Mouse (Mus musculus) ovary, postnatal 14 days (tissue): ENCODE measurements around the gene Pdia5.

Experiments
- DNase-seq: peaks from one replicate; pipeline ENCODE4 v3.0.0; 2022; ENCODE audit warnings: low spot score

The Pdia5 gene

DNA sequence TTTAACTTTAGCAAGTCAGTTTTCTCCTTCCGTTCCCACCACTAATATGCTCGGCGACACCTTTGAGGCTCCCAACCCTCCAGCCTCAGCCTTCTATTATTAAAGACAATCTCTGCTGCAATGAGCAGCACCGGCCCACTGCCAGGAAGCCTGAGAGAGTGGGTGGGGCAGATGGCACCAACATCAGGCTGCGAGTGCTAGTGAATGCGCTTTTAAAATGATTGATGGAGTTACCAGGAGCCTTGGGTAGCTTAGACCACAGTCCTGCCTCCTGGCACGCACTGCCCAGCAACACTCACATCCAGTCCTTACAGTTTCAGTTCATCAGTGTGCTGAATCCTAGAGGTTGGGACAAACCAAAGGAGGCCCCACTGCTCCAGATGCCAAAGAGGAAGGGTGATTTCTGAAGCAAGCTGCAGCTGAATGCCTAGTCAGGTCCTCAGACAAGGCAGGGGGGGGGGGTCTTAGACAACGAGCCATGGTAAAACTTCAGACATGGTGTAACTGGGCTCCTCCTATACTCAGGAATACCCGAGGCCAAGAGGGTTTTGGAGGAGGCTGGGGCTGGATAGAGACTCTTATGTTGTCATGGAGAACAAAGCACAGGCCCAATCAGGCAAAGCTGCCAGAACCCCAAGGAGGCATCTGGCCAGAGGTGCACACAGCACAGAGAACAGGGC lies 49.2 kb downstream of the Pdia5 start:
- no peak for DNase-seq

DNA sequence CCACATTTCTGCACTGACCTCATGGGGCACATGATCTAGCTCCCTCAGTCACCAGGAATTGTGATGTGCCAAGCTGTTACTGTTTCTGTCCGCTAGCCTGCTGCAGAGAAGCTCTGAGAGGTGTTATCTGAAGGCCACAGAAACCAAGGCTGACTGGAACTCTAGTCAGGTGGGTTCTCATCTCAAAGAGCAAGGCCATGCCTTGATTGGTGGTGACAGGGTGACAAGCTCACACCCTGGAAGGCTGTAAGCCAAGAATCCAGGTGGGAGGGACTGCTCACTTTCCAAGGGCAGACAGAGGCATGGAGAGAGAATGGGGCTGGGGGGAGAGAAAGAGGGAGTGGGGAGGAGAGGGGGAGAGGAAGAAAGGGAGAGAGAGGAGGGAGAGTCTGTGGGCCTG lies 51.6 kb downstream of the Pdia5 start:
- DNase-seq: no peak

DNA sequence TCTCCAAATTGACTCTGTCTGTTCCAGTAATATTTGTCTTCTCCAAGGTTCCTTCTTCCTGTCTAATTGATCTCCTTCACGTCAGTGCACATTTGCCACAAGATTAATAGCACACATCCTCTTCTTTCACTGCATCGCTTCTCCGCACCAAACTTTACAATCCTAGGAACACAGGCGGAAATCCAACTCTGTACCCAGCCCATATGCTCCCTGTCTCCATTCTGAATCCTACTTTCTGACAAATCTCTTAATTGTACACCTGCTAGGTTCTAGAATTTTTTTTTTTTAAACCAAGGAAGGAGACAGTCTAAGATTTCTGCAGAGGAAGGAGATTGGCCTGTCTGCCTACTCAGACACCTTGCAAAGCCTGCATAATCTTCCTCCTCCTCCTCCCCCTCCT lies 59.1 kb downstream of the Pdia5 start:
- no peak for DNase-seq

- DNase-seq: no peak
These were observed 65.7 kb downstream of the Pdia5 start for GRCm38 (mm10) chr16:35424926-35425325.

DNA sequence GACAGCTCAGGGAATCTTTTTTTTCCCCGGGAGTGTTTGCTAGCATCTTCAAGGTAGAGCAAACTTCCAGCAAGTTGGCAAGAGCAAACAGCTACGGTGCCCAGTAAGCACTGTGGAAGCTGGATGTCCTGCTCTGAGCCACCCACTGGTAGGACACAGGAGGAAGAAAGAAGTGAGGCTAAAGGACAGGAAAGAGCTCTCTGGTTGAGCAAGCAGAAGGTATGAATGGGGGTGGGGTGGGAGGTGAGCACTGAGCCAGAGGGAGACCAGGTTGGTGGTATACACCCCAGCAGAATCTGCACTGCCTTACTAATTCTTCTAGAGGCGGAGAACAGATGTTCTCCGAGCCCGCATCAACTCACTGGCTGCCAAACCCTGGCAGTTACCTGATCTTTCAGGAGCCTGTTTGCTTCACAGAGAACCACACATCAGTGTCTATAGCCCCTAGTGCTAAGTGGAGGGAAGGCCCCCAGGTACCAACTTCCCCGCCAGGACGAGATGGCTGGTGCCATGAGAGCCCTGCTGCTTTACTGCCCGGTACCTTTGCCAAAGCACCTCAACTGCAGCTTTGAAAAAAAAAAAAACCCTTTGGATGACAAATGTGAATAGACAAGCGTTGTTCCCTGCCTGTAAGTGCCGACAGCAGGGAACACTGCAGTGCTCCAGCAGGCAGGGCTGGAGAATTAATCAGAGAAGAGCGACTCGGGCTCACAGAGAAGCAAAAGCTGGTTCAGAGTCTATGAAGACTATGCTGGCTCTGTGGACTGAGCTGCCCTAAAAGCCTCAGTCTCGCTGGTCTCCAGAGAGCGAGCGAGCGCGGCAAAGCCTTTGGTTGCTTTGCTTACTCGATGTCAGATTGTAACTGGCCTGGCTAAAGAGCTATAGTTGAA lies 67.2 kb downstream of the Pdia5 start:
- DNase-seq: no peak

GRCm38 (mm10) chr16:35422705-35423104 lies 68.0 kb downstream of the Pdia5 start:
- no peak for DNase-seq

GRCm38 (mm10) chr16:35422141-35422540 lies 68.5 kb downstream of the Pdia5 start:
- DNase-seq: no peak

- no peak for DNase-seq
These were observed 76.1 kb downstream of the Pdia5 start for GRCm38 (mm10) chr16:35414616-35415015.

DNA sequence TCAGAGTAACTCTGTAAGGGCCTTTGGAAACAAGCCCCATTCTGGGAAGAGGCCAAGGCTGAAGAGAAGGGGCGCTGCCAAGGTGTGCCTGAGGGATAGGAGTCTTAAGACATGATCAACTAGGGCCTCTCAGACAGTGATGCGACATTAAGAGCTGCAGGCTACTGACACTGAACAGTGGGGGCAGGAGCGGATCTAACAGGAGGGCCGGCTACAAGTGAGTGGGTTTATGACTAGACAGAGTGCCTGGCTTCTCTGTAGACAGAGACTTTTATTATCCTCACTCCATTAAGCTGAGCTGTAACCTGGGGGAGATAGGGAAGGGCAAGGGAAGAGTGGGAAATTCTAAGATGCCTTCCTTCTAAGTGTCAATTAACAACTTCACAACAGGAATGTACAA lies 84.0 kb downstream of the Pdia5 start:
- DNase-seq: no peak

GRCm38 (mm10) chr16:35406166-35406565 lies 84.5 kb downstream of the Pdia5 start:
- DNase-seq: no peak

DNA sequence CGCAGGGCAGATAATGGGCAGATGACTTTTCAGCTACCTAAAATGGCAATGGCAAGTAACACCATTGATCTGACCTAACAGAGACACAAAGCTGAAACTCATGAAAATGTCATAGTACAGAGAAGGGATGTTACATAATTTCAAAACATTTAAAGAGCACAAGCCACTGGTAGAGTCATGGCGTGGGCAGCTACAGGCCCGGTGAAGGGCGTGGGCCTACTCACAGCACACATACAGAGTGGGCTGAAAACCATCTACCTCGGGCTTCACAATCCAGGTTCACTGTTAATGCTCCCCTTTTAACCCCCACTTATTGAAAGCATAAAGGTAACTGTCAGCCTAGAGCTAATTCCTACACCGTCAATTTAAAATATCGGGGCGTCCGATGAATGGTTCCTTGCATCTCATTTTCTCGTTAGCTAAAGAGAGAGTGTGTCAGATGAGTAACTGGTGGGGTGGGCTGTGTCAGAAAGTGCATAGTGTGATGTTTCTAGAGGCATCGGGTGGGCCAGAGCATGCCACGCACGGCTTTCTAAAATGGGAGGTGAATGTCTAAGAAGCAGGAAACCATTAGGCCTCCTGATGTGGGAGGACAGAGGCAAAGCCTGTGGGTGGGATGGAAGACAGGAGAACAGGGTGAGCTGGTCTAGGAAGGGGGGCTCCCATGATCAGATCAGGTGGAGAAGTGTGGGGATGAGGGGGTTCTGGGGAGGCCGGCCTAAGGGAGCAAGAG lies 85.2 kb downstream of the Pdia5 start:
- no peak for DNase-seq

DNA sequence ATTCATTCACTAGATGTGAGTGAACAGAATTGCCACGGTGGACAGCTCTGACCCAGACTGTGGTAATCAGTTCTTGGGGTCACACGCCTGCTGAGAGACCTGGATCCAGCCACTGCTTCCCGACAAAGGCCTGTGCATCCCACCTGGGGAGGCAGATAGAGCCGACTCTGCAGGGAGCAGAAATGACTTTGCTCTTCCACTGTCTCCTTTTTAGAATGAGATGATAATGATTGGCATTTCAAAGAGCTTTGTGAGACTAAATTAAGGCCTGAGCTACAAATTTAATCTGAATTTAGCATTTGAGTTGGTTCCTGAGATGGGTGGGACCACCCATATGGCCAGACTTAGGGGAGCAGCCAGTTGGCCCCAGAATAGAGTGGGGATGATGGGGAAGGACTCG lies 85.8 kb downstream of the Pdia5 start:
- DNase-seq: no peak

DNA sequence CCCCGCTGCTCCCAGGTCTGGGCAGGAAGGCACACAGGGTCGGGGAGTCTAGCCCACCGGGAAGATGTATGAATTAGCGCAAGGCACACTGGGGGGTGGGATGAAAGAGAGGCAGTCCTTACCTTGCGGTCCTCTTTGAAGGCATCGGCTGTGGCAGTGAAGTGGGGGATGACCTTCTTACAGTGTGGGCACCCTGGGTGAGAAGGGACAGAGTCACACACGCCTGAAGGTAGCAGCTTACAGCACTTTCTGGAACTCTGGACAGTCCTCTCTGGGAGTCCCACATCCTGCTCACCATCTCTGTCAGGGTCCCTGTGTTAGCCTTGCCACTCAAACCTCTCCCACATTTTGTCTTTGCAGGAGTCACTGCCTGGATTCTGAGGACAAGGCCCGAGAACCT lies 86.8 kb downstream of the Pdia5 start:
- DNase-seq: no peak

DNA sequence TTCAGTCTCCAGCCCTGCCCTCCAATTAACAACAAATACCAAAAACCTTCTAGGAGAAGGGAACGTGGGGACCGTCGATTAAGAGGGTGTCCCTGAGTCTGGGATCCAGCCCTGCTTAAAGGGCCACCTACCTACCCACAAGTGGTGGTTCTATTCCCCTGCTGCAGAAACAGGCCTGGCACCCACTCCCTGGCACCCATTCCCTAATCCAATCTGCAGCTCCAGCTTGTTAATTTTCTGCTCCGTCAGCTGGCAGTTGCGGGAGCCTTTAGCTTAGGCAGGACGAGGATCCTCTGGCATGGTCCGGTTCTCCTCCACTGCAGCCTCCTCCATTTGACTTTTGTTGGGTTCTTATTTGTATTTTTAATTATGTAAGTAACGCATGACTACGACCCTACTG lies 87.3 kb downstream of the Pdia5 start:
- DNase-seq: no peak

DNA sequence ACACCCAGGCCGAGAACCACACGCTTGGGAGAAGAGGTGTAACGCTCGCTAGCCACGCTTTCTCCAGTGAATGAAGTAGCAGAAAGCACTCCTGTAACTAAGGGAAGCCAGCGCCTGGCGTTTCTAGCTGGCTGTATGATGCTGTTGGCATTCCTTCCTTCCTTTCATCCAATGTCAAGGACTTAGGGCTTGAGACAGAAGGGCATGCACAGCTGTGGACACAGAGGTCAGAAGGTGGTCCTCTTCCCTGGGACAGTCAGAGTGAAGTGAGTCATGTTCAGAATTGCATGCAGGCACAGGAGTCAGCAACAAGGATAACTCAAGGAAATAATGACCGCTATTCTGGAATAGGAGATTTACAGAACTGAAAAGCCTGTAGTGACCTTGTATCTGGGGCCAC lies 97.9 kb downstream of the Pdia5 start:
- DNase-seq: no peak

DNA sequence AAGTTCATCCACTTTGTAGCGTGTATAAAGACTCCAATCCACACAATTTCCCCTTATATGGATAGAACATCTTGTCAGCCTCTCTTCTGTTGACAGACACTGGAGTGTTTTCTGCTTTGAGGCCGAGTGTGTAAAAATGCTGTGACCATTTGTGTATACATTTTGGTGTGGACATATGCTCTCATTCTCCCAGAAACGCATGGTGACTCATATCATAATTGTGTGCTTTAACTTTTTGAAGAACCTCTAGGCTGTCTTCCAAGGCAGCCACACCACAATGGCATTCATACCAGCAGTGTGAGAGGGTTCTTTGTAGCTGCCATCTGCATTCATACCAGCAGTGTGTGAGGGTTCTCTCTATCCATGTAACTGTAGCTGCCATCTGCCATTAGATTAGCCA lies 105.0 kb downstream of the Pdia5 start:
- no peak for DNase-seq

- DNase-seq: no peak
These were observed 110.6 kb downstream of the Pdia5 start for GRCm38 (mm10) chr16:35380048-35380447.

GRCm38 (mm10) chr16:35379344-35379743 lies 111.3 kb downstream of the Pdia5 start:
- DNase-seq: no peak

- no peak for DNase-seq
These were observed 126.6 kb downstream of the Pdia5 start for GRCm38 (mm10) chr16:35364063-35364428.

DNA sequence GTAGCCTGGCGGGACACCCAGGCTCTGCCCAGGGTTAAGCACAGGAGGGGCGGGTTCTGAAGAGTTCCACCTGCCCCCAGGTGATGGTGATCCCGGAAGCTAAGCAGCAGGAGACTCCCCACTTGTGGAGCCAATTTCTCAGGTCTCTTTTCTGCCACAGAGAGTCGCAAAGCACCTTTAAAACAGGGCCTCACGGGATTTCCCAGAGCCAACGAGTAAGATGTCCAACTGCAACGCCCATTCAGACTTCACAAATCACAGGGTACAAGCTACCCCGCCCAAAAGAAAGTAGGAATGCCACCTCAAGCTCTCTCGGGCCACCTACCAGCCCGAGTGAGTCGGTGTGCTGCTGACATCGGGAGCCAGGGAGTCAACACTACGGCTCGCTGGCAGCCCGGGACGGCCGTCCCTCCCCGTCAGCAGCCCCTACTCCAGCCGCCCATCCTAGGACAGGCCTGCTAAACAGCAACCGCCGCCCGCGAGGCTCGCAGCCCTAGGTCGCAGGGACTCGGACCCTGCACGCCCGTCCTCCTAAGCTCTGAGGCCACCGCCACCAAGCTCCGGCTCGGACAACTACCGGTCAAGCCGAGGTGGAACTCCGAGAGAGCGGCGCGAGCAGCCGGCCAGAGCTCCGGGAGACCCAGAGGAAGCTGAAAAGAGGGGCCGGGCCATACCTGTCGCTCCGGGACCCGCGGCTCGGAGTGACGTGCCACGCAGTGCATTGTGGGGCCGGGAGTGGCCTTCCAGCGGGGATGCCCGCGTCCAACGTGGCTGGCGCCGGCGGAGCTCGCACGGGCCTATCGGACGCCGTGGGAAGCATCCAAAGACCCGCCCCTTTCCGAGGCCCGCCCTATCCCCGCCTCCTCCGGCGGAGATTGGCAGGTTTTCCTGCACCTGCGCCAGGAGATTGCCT lies 127.3 kb downstream of the Pdia5 start, which contains the start of gene Sec22a:
Gene Sec22a (minus strand): TSS at position 769 of the 913 bp plus-strand sequence.
- DNase-seq: peak; percentile 89

- no peak for DNase-seq
These were observed 128.5 kb downstream of the Pdia5 start for GRCm38 (mm10) chr16:35362221-35362620.

- peak; percentile 30 for DNase-seq
These were observed 130.1 kb downstream of the Pdia5 start for GRCm38 (mm10) chr16:35360593-35360992.
